Comparison of ENCODE assay signal across 33 mouse cellular contexts in the genomic region with DNA sequence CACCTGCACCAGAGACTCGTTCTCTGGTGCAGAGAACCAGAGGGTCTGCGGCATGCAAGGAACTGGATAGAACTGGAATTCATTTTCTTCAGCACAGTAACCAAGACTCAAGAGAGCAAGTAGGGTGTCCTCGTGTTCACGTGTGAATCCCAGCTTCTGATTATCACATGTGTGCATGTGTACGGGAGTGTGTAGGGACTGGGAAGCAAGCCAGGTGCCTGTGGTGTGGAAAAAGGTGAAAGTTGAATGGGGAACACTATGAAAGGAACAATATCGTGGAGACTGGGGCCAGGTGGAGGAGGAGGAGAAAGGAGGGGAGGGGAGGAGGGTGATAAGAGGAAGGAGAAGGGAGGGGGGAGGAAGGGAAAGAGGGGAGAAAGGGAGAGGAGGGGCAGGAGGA. TPM values are rescaled to one million over a fixed set of nuclear protein-coding genes. Genes with fewer than 3 reads are reported as not detected.
DNase-seq lines count a peak whose midpoint lies in the region; TF ChIP-seq lines count a peak whose summit lies in the region.
"Had no signal": no experiment of that assay in that cellular context is flagged by ENCODE, and none has a peak within 500 bp of the region (broad histone marks: within the 10 kb centered on the region; RNA-seq: fewer than 3 reads in every experiment).

No protein-coding gene starts in this region.

- no peaks in the 10 kb centered on the region for H3K79me2 ChIP-seq in liver, adult 2 months (ENCODE audit: control insufficient read depth, insufficient read depth, low read length)

- H3K27ac ChIP-seq in liver, adult 2 months (replicated peaks; ENCODE audit: insufficient read depth, low read depth, low read length), result no peak overlapping the region; the same call in 1 of the 2 replicates
- peak overlapping the region; percentile 5; the same call in 1 of the 2 replicates for H3K27ac ChIP-seq in bone marrow, adult 2 months (ENCODE audit: control insufficient read depth, insufficient read depth, low read depth, low read length, poor library complexity)
- H3K27ac ChIP-seq: embryonic facial prominence, embryonic 12.5 days; embryonic facial prominence, embryonic 15.5 days; forebrain, embryonic 12.5 days; forebrain, embryonic 15.5 days; heart, embryonic 15.5 days; hindbrain, embryonic 10.5 days; hindbrain, embryonic 13.5 days; intestine, embryonic 15.5 days had no signal

- H3K9ac ChIP-seq in liver, adult 2 months (ENCODE audit: low read depth, low read length), result no peak overlapping the region
- H3K9ac ChIP-seq: embryonic facial prominence, embryonic 12.5 days; embryonic facial prominence, embryonic 15.5 days; forebrain, embryonic 12.5 days; forebrain, embryonic 15.5 days; heart, embryonic 12.5 days; heart, embryonic 15.5 days; hindbrain, embryonic 13.5 days; intestine, embryonic 15.5 days had no signal

- TF ChIP-seq POLR2A in liver, adult 2 months (IDR thresholded peaks at IDR 0.05; ENCODE audit: extremely low read depth, insufficient read depth, low read length), result no peak
- no peak for TF ChIP-seq POLR2A in bone marrow, adult 2 months (IDR thresholded peaks at IDR 0.05; ENCODE audit: borderline replicate concordance, control insufficient read depth, low read depth, low read length)

- 41% methylated on average over 6 of the region's 6 CpGs for WGBS in liver, adult 2 months
- 40% methylated on average over 6 of the region's 6 CpGs for WGBS in bone marrow, adult 2 months

- H3K4me1 ChIP-seq in liver, adult 2 months (ENCODE audit: control insufficient read depth, insufficient read depth, low read length), result peaks cover 3% of the 10 kb centered on the region
- peaks cover 1% of the 10 kb centered on the region; the same call in 1 of the 2 replicates for H3K4me1 ChIP-seq in bone marrow, adult 2 months (ENCODE audit: control insufficient read depth, insufficient read depth, low read length)
- H3K4me1 ChIP-seq: embryonic facial prominence, embryonic 12.5 days; forebrain, embryonic 12.5 days; forebrain, embryonic 15.5 days; heart, embryonic 12.5 days; heart, embryonic 15.5 days; hindbrain, embryonic 10.5 days; hindbrain, embryonic 13.5 days; intestine, embryonic 15.5 days had no signal

- no peaks in the 10 kb centered on the region for H3K27me3 ChIP-seq in liver, adult 2 months (ENCODE audit: control insufficient read depth, insufficient read depth, low read length)
- H3K27me3 ChIP-seq: CH12.LX; embryonic facial prominence, embryonic 12.5 days; embryonic facial prominence, embryonic 15.5 days; forebrain, embryonic 12.5 days; forebrain, embryonic 15.5 days; hindbrain, embryonic 13.5 days; intestine, embryonic 15.5 days had no signal

- H3K36me3 ChIP-seq in liver, adult 2 months (ENCODE audit: control insufficient read depth, insufficient read depth, low read length), result no peaks in the 10 kb centered on the region
- H3K36me3 ChIP-seq: embryonic facial prominence, embryonic 12.5 days; embryonic facial prominence, embryonic 15.5 days; forebrain, embryonic 12.5 days; forebrain, embryonic 15.5 days; G1E; heart, embryonic 12.5 days; heart, embryonic 15.5 days; hindbrain, embryonic 10.5 days; hindbrain, embryonic 13.5 days; intestine, embryonic 15.5 days had no signal

- peak; percentile 54 for DNase-seq in heart, adult 11 months
- no peak for DNase-seq in heart, adult 9 months (ENCODE audit: low spot score in 2 of 2)
- peak; percentile 55 for DNase-seq in liver, adult 2 months (ENCODE audit: extremely low read depth, low read depth, low spot score)
- no peak for DNase-seq in liver
- DNase-seq in frontal cortex, postnatal 10 days (ENCODE audit: low spot score in 2 of 2), result no peak
- DNase-seq: adrenal gland, adult 2 months; adrenal gland, postnatal 14 days; B cell, adult 2 months; cerebellum, adult 11-12 months; cerebellum, adult 8-10 months; gastrocnemius, postnatal 10 days; gastrocnemius, postnatal 36 days; heart, postnatal 10 days; heart, postnatal 36 days had no signal

- no peak for TF ChIP-seq CTCF in liver, adult 2 months (IDR thresholded peaks at IDR 0.05; ENCODE audit: low read depth, low read length)
- no peak for TF ChIP-seq CTCF in bone marrow, adult 2 months (IDR thresholded peaks at IDR 0.05; ENCODE audit: control insufficient read depth, insufficient read depth, low read length)

- H3K4me3 ChIP-seq in liver, adult 2 months (ENCODE audit: insufficient read depth, low read depth, low read length), result no peak overlapping the region
- H3K4me3 ChIP-seq in bone marrow, adult 2 months (replicated peaks; ENCODE audit: control insufficient read depth, low read depth, low read length), result no peak overlapping the region
- H3K4me3 ChIP-seq: embryonic facial prominence, embryonic 12.5 days; embryonic facial prominence, embryonic 15.5 days; forebrain, embryonic 12.5 days; forebrain, embryonic 15.5 days; heart, embryonic 12.5 days; heart, embryonic 15.5 days; hindbrain, embryonic 10.5 days; hindbrain, embryonic 13.5 days; intestine, embryonic 15.5 days had no signal

RNA-seq across cellular contexts. Expression of a gene that starts 9.9 kb away (rescaled TPM):
- 4.1 and 6.3 TPM in 2 replicates for total RNA-seq in liver, adult 2 months (2014; rRNA removed)
- 1.5 and 4.2 TPM in 2 replicates for polyA plus RNA-seq in liver, adult 2 months (2012; rRNA removed)
- polyA plus RNA-seq in bone marrow, adult 2 months (2011; ENCODE audit: insufficient read depth, insufficient read length, low replicate concordance, missing spikeins), result 37.0 and 44.3 TPM in 2 replicates
- total RNA-seq: CH12.LX had no signal
- polyA plus RNA-seq: G1E had no signal

RNA-seq across cellular contexts. Expression of a gene that starts 28.3 kb away (rescaled TPM):
- total RNA-seq in liver, adult 2 months (2014; rRNA removed), result not detected in 2 replicates
- polyA plus RNA-seq in liver, adult 2 months (2012; rRNA removed), result not detected in 2 replicates
- polyA plus RNA-seq in bone marrow, adult 2 months (2011; ENCODE audit: insufficient read depth, insufficient read length, low replicate concordance, missing spikeins), result not detected in 2 replicates
- total RNA-seq: adrenal gland, adult 2 months; adrenal gland, postnatal 14 days; common myeloid progenitor, adult 5-6 weeks; gastrocnemius, adult 18-20 months; gastrocnemius, postnatal 10 days; gastrocnemius, postnatal 36 days; granulocyte monocyte progenitor cell, adult 5-6 weeks; heart, adult 8-10 months; heart, postnatal 10 days; heart, postnatal 36 days had no signal
- polyA plus RNA-seq: adrenal gland, adult 2 months; G1E; heart, embryonic 12.5 days; heart, embryonic 15.5 days had no signal

RNA-seq across cellular contexts. Expression of a gene that starts 33.3 kb away (rescaled TPM):
- not detected in 2 replicates for total RNA-seq in liver, adult 2 months (2014; rRNA removed)
- not detected in 2 replicates for polyA plus RNA-seq in liver, adult 2 months (2012; rRNA removed)
- not detected in 2 replicates for polyA plus RNA-seq in bone marrow, adult 2 months (2011; ENCODE audit: insufficient read depth, insufficient read length, low replicate concordance, missing spikeins)
- total RNA-seq: adrenal gland, adult 2 months; adrenal gland, postnatal 14 days; adrenal gland, postnatal 4 days; CH12.LX; common myeloid progenitor, adult 5-6 weeks; G1E; gastrocnemius, adult 18-20 months; gastrocnemius, postnatal 10 days; gastrocnemius, postnatal 36 days; heart, adult 8-10 months; heart, postnatal 10 days; heart, postnatal 36 days had no signal
- polyA plus RNA-seq: adrenal gland, adult 2 months; brain, embryonic 14.5 days; embryonic facial prominence, embryonic 12.5 days; embryonic facial prominence, embryonic 15.5 days; forebrain, embryonic 12.5 days; forebrain, embryonic 15.5 days; G1E; heart, embryonic 12.5 days; heart, embryonic 15.5 days; hindbrain, embryonic 10.5 days; hindbrain, embryonic 13.5 days; hindbrain, embryonic 16.5 days; intestine, embryonic 15.5 days had no signal

RNA-seq across cellular contexts. Expression of a gene that starts 36.2 kb away (rescaled TPM):
- 5.8 and 6.6 TPM in 2 replicates for total RNA-seq in liver, adult 2 months (2014; rRNA removed)
- polyA plus RNA-seq in liver, adult 2 months (2012; rRNA removed), result 15.4 and 16.8 TPM in 2 replicates
- polyA plus RNA-seq in bone marrow, adult 2 months (2011; ENCODE audit: insufficient read depth, insufficient read length, low replicate concordance, missing spikeins), result 8.7 and 13.5 TPM in 2 replicates
- total RNA-seq: CH12.LX; gastrocnemius, postnatal 10 days had no signal
- polyA plus RNA-seq: hindbrain, embryonic 10.5 days had no signal

RNA-seq across cellular contexts. Expression of a gene that starts 55.2 kb away (rescaled TPM):
- 3.0 and 5.2 TPM in 2 replicates for total RNA-seq in liver, adult 2 months (2014; rRNA removed)
- 5.2 and 6.1 TPM in 2 replicates for polyA plus RNA-seq in liver, adult 2 months (2012; rRNA removed)
- 9.7 and 15.9 TPM in 2 replicates for polyA plus RNA-seq in bone marrow, adult 2 months (2011; ENCODE audit: insufficient read depth, insufficient read length, low replicate concordance, missing spikeins)

Comparison
In these comparisons a context has a peak if more than half of its experiments do, and no peak if none do; other contexts are left out.
1. DNase-seq: peak in heart, adult 11 months (single experiment) and liver, adult 2 months (single experiment); none in heart, adult 9 months (0 of 2), liver (single experiment) and frontal cortex, postnatal 10 days (0 of 2).